Mouse (Mus musculus) forebrain, embryonic 16.5 days (tissue): Measurements from ENCODE around the gene Cldn17. TPM values are rescaled to one million over a fixed set of nuclear protein-coding genes. Genes with fewer than 3 reads are reported as not detected.

Experiments used
- ATAC-seq: fragments of 200-750 bp; cut with Nextera tagmentation; 2 replicates; pipeline ENCODE4 v1.8.0; 2017; ENCODE audit warnings: mild to moderate bottlenecking, moderate library complexity
- H3K27ac ChIP-seq: fragments of 300-500 bp; sonication (generic); 2 replicates; pipeline ENCODE4 v1.5.1; 2014; ENCODE audit warnings: low read length, control low read depth
- H3K27me3 ChIP-seq: fragments of 300-500 bp; sonication (generic); replicated peaks from 2 replicates; pipeline ENCODE4 v1.6.1; 2014; ENCODE audit warnings: low read length; ENCODE audit not compliant: control insufficient read depth, insufficient read depth
- H3K36me3 ChIP-seq: fragments of 300-500 bp; sonication (generic); 2 replicates; pipeline ENCODE4 v1.6.1; 2014; ENCODE audit not compliant: control insufficient read depth, insufficient read depth
- H3K4me1 ChIP-seq: fragments of 300-500 bp; sonication (generic); replicated peaks from 2 replicates; pipeline ENCODE4 v1.6.1; 2014; ENCODE audit warnings: low read length; ENCODE audit not compliant: control insufficient read depth, insufficient read depth
- H3K4me2 ChIP-seq: fragments of 300-500 bp; sonication (generic); 2 replicates; pipeline ENCODE4 v1.6.1; 2014; ENCODE audit warnings: mild to moderate bottlenecking, low read length, control low read depth
- H3K4me3 ChIP-seq: fragments of 300-500 bp; sonication (generic); replicated peaks from 2 replicates; pipeline ENCODE4 v1.5.1; 2014; ENCODE audit warnings: mild to moderate bottlenecking, low read length, control low read depth
- H3K9ac ChIP-seq: fragments of 300-500 bp; sonication (generic); replicated peaks from 2 replicates; pipeline ENCODE4 v1.6.1; 2014; ENCODE audit warnings: low read depth, low read length, control low read depth
- H3K9me3 ChIP-seq: fragments of 300-500 bp; sonication (generic); 2 replicates; pipeline ENCODE4 v1.6.1; 2016; ENCODE audit warnings: low read length; ENCODE audit not compliant: control insufficient read depth
- WGBS: fragments of 180-500 bp; shearing (Covaris S2); extraction: QIAGEN DNeasy Blood & Tissue Kit; methylation state at CpG from one replicate; pipeline ENCODE4 v1.1.7; 2014; 5-methylcytosine and 5-hydroxymethylcytosine counted together
- polyA plus RNA-seq: library from polyadenylated mRNA; unstranded; fragments of >200 nt; fragmentation: Nextera tagmentation; extraction: Ambion mirVana; gene quantifications from 2 replicates; pipeline ENCODE4 v1.2.1, GENCODE M21; 2015

Gene Cldn17
- polyA plus RNA-seq, result not detected in 2 replicates

GRCm38 (mm10) chr16:88506878-88507277, at the start of gene Cldn17:
Gene Cldn17 (minus strand): TSS chr16:88506978.
- Histone ChIP-seq H3K9ac (no peak within 1 kb of the TSS), H3K36me3 (no peaks in the 10 kb centered on the region), H3K4me3 (no peak within 1 kb of the TSS), H3K27me3 (no peaks in the 10 kb centered on the region), H3K4me2 (no peak within 1 kb of the TSS), H3K27ac (no peak within 1 kb of the TSS), H3K9me3 (no peaks in the 10 kb centered on the region), H3K4me1 (no peaks in the 10 kb centered on the region)
- ATAC-seq, result no peak
- WGBS, result 94% methylated on average over 6 of the region's 6 CpGs

GRCm38 (mm10) chr16:88542488-88542887, 35.7 kb upstream of the Cldn17 start:
- no peaks in the 10 kb centered on the region for H3K9me3 ChIP-seq
- no peak overlapping the region for H3K4me3 ChIP-seq
- H3K36me3 ChIP-seq, result no peaks in the 10 kb centered on the region
- no peaks in the 10 kb centered on the region for H3K27me3 ChIP-seq
- no peak overlapping the region for H3K4me2 ChIP-seq
- ATAC-seq, result no peak
- no peak overlapping the region for H3K27ac ChIP-seq
- 59% methylated on average over 6 of the region's 6 CpGs for WGBS
- H3K9ac ChIP-seq, result no peak overlapping the region
- no peaks in the 10 kb centered on the region for H3K4me1 ChIP-seq

GRCm38 (mm10) chr16:88539841-88540487, 33.2 kb upstream of the Cldn17 start:
- H3K4me2 ChIP-seq, result no peak overlapping the region
- WGBS, result 89% methylated on average over 3 of the region's 3 CpGs
- no peak overlapping the region for H3K4me3 ChIP-seq
- H3K9me3 ChIP-seq, result no peaks in the 10 kb centered on the region
- no peaks in the 10 kb centered on the region for H3K27me3 ChIP-seq
- H3K36me3 ChIP-seq, result no peaks in the 10 kb centered on the region
- no peak overlapping the region for H3K27ac ChIP-seq
- no peak overlapping the region for H3K9ac ChIP-seq
- ATAC-seq, result no peak
- no peaks in the 10 kb centered on the region for H3K4me1 ChIP-seq

- Histone ChIP-seq H3K4me2 (no peak overlapping the region), H3K27ac (no peak overlapping the region), H3K27me3 (no peaks in the 10 kb centered on the region), H3K4me3 (no peak overlapping the region), H3K9ac (no peak overlapping the region), H3K4me1 (no peaks in the 10 kb centered on the region), H3K36me3 (no peaks in the 10 kb centered on the region), H3K9me3 (no peaks in the 10 kb centered on the region)
- ATAC-seq, result no peak
These were observed 4.6 kb upstream of the Cldn17 start for GRCm38 (mm10) chr16:88511348-88511747.

GRCm38 (mm10) chr16:88508150-88508549, 1.4 kb upstream of the Cldn17 start:
- H3K4me3 ChIP-seq, result no peak overlapping the region
- ATAC-seq, result no peak
- no peaks in the 10 kb centered on the region for H3K36me3 ChIP-seq

GRCm38 (mm10) chr16:88506338-88506737, 440 bp downstream of the Cldn17 start:
- no peak overlapping the region for H3K9ac ChIP-seq
- H3K4me2 ChIP-seq, result no peak overlapping the region
- H3K27ac ChIP-seq, result no peak overlapping the region
- H3K4me1 ChIP-seq, result no peaks in the 10 kb centered on the region
- H3K9me3 ChIP-seq, result no peaks in the 10 kb centered on the region
- WGBS, result 94% methylated on average over 11 of the region's 11 CpGs
- H3K4me3 ChIP-seq, result no peak overlapping the region
- H3K27me3 ChIP-seq, result no peaks in the 10 kb centered on the region
- no peaks in the 10 kb centered on the region for H3K36me3 ChIP-seq
- no peak for ATAC-seq

More at GRCm38 (mm10) chr16:88508150-88508549, 1.4 kb upstream of the Cldn17 start:
- Histone ChIP-seq H3K9me3 (no peaks in the 10 kb centered on the region), H3K27ac (no peak overlapping the region), H3K4me2 (no peak overlapping the region), H3K4me1 (no peaks in the 10 kb centered on the region), H3K27me3 (no peaks in the 10 kb centered on the region), H3K9ac (no peak overlapping the region)
- WGBS, result 87% methylated on average over 4 of the region's 4 CpGs

- H3K4me1 ChIP-seq, result no peaks in the 10 kb centered on the region; the same call in 1 of the 2 replicates
- no peak overlapping the region for H3K4me2 ChIP-seq
- ATAC-seq, result peak; percentile 31; the same call in 1 of the 2 replicates
- H3K4me3 ChIP-seq, result no peak overlapping the region
- no peaks in the 10 kb centered on the region for H3K27me3 ChIP-seq
- no peaks in the 10 kb centered on the region for H3K36me3 ChIP-seq
- H3K9me3 ChIP-seq, result no peaks in the 10 kb centered on the region
- no peak overlapping the region for H3K9ac ChIP-seq
- H3K27ac ChIP-seq, result no peak overlapping the region
These were observed 18.7 kb downstream of the Cldn17 start for GRCm38 (mm10) chr16:88488096-88488495.

GRCm38 (mm10) chr16:88480011-88480774, 26.6 kb downstream of the Cldn17 start:
- Histone ChIP-seq H3K4me1 (no peaks in the 10 kb centered on the region), H3K9me3 (no peaks in the 10 kb centered on the region), H3K27me3 (no peaks in the 10 kb centered on the region), H3K4me2 (no peak overlapping the region), H3K36me3 (no peaks in the 10 kb centered on the region), H3K27ac (no peak overlapping the region), H3K9ac (no peak overlapping the region), H3K4me3 (no peak overlapping the region)
- ATAC-seq, result no peak
- 88% methylated on average over 3 of the region's 3 CpGs for WGBS

GRCm38 (mm10) chr16:88463235-88463634, 43.5 kb downstream of the Cldn17 start:
- Histone ChIP-seq H3K4me3 (no peak overlapping the region), H3K27me3 (no peaks in the 10 kb centered on the region), H3K27ac (no peak overlapping the region), H3K9ac (no peak overlapping the region), H3K4me1 (no peaks in the 10 kb centered on the region), H3K36me3 (no peaks in the 10 kb centered on the region), H3K4me2 (no peak overlapping the region), H3K9me3 (no peaks in the 10 kb centered on the region)
- no peak for ATAC-seq
- 70% methylated on average over 3 of the region's 3 CpGs for WGBS
